In genomic region chr13:44730939-44731551, GRCm38 (mm10) we compare ENCODE assay signal across 8 mouse cellular contexts. TPM values are rescaled to one million over a fixed set of nuclear protein-coding genes. Genes with fewer than 3 reads are reported as not detected.
DNase-seq lines count a peak whose midpoint lies in the region; ATAC-seq lines count a peak whose summit lies in the region.

No protein-coding gene starts in this region.

- DNase-seq in adrenal gland, adult (ENCODE audit: inconsistent age in 2 of 2, low spot score in 1 of 2), result peak; percentile 92 to 99
- DNase-seq in embryo, embryonic 10 days (ENCODE audit: low spot score), result peak; percentile 94
- peak; percentile 83 for DNase-seq in gastrocnemius, postnatal 10 days
- peak; percentile 88 to 91 for DNase-seq in left cerebral cortex, postnatal 10 days (ENCODE audit: extremely low spot score in 1 of 2, low spot score in 2 of 2)
- peak; percentile 91 to 93 for DNase-seq in right cerebral cortex, postnatal 10 days (ENCODE audit: low spot score in 2 of 2)
- DNase-seq in urinary bladder, postnatal 14 days (ENCODE audit: low spot score), result peak; percentile 87

- intact Hi-C loops in left cerebral cortex, postnatal 10 days (cut with DNase I), result loop anchor here (5.0 to 10.0 kb wide), 2 partner anchors 244 to 864 kb away; no protein-coding TSS in a partner anchor

- ATAC-seq in inflammation-experienced regulatory T-cells, adult 6 months, result peak; percentile 55
- ATAC-seq in megakaryocyte progenitor cell, adult 5-6 weeks (replicated peaks; ENCODE audit: poor library complexity), result peak; percentile 52

RNA-seq across cellular contexts. Expression of gene Jarid2, which starts 1.8 kb away (rescaled TPM):
- 10 to 100 TPM; 51.7 to 61.3 TPM for total RNA-seq in gastrocnemius, postnatal 10 days (2021)
- 10 to 100 TPM; 42.0 to 59.1 (median 56.1) TPM for polyA plus RNA-seq in inflammation-experienced regulatory T-cells, adult 6 months (2017; shearing (Covaris generic))
- total RNA-seq in left cerebral cortex, postnatal 10 days (2021), result 10 to 100 TPM; 43.3 to 45.8 TPM
- total RNA-seq in megakaryocyte progenitor cell, adult 5-6 weeks (2015), result 31.8 and 40.3 TPM in 2 replicates
- total RNA-seq in megakaryocyte progenitor cell, adult 5-6 weeks (2017), result 32.5 and 50.2 TPM in 2 replicates

Comparison
In these comparisons a context has a peak if more than half of its experiments do, and no peak if none do; other contexts are left out.
1. Peak in every context shown above with its lines: DNase-seq and ATAC-seq.